Mouse (Mus musculus) adrenal gland, postnatal 36 days (tissue): Measurements from ENCODE around the gene 4930556J24Rik. TPM values are rescaled to one million over a fixed set of nuclear protein-coding genes. Genes with fewer than 3 reads are reported as not detected.
"Not testable (repeated sequence)": the region's sequence is repeated elsewhere in the genome, so short reads cannot be mapped to it uniquely, and the experiment has no call there.

Source experiments
- DNase-seq, 2 experiments: peaks; one replicate each; pipeline ENCODE4 v3.0.0; 2021; ENCODE audit warnings: mixed read lengths in 1 of 2
- total RNA-seq, 2 experiments: library from RNA; stranded (reverse); gene quantifications; 2 replicates each; pipeline ENCODE4 v1.2.3; 2021

4930556J24Rik gene
- total RNA-seq, 2 experiments from 2014 or later, result not detected

DNA sequence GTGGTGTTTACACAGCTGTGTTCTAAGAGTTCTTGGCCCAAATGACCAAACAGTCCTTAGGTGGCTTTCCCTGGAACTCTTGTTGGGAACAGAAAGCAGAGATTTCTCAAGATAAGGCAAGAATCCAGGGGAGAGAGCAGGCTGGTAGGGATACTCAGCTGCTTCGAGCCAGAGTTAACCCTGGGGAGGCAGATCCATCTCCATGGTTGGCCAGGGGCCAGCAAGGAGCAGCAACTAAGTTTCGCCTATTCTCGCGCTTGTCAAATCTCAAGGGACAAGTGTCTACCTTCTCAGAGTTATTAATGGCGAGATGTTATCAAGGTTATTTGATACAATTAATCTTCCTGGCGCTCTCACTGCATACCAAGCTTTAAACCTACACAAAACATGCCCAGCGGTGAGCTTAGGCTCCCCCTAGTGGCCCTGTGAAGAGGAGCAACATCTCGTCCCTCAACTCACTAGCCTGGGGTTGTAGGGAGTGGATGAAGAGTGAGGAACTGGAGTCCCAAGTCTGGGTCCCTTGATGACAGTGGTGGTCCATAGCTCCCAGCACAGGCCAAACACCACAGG lies 55.2 kb downstream of the 4930556J24Rik start:
- DNase-seq, result peak; percentile 59 to 76

DNA sequence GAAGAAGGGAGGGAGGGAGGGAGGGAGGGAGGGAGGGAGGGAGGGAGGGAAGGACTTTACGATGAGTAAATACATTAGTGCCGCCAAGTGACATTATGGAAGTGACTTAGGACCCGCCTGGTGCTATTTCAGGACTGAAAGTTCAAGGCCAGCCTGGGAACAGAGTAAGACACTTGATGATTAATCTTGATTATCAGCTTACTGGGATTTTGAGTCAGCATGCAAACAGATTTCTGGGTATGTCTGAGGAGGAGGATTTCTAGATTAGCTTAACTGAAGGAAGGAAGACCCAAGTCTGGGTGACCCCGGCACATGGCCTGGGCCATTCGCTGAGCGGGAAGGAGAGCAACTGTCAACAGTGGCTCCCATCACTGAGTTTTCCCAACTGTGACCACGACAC lies 56.1 kb downstream of the 4930556J24Rik start:
- DNase-seq, result peak; percentile 69 to 70

DNA sequence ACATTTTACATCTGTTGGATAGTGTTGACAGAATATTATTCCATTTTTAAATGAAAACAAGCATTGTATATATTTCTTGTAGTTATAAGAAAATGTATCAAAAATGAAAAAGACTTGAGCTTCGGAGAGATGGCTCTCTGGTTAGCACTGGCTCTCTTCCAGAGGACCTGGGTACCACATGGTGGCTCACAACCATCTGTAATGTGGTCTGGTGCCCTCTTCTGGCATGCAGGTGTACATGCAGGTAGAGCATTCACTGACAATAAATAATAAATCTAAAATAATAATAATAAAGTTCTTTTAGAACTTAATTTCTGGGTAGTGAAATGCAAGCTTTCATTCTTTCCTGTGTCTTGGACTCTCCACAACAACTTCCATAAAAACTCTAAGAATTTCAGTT lies 57.8 kb downstream of the 4930556J24Rik start:
- DNase-seq, result peak in 1 of 2 experiments; percentile 46

DNA sequence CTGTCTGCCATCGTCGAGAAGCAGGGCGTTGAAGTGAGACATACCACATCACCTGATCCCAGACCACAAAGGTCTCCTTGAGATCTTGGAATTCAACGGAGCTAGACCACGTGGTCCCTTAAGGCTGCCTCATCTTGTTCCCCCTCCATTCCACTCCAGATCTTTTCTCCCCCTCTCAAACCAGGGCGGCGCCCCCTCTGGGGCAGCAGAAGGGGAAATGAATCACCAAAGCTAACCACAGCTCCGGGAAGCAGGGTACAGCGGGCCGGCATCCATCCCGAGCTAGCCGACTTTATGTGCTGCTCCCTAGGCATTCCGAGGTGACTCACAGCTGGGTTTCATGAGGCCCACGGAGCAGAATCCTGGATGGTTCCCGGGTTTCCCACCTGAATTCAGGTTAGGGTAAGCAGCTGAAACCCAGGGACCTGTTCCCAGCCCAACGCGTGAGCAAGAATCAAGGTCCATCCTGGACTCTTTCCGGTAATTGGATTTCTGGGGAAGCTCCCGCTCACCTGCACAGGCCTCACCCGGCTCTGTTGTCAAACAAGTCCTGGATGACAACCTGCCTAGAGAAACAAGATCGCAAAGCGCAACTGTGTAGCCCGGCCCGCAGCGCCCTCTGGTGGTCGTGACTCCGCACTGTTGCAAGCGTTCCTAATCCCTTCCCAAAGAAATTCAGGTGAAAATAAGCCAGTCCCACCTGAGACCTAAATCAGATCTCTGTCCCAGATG lies 62.3 kb downstream of the 4930556J24Rik start, which contains the start of gene Slc35e4:
Slc35e4 (minus strand) TSS at position 556 of the 732 bp plus-strand sequence.
- peak; percentile 87 to 93 for DNase-seq

DNA sequence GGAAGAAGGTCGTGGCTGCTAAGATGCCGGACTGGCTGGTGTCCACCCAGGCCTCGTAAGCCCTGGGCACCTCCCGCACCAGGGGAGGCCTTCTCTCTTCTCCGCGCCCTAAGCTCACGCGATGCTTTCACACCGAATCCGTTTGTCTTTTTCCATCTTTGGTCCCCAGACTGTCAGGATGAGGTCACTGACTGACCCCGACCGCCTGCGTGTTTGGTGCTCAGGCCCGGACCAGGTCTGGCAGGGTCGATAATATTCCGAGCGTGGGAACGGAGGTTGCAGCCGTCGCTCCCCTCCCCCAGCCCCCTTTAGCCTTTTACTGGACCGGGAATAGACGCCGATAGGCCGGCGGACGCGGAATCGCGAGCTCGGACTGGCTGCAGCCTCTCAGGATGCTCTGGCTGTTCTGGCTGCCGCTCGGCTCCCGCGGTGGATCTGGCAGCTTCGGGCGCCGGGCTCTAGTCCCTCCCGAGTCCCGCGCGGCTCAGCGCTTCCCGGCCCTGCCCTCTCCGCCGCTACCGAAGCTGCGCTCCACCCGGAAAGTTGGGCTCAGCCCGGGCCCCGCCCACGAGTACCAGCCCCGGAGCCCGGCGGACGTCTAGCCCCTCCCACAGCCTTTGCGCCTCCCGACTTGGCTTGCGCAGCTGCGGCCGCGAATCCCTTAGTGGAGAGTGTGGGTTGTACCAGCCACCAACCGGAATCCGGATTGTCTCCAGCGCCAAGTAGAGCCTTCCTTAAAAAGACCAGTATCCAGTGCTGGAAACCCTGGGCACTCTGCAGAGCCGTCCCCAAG lies 63.1 kb downstream of the 4930556J24Rik start:
- DNase-seq, result peak; percentile 97 to 99

DNA sequence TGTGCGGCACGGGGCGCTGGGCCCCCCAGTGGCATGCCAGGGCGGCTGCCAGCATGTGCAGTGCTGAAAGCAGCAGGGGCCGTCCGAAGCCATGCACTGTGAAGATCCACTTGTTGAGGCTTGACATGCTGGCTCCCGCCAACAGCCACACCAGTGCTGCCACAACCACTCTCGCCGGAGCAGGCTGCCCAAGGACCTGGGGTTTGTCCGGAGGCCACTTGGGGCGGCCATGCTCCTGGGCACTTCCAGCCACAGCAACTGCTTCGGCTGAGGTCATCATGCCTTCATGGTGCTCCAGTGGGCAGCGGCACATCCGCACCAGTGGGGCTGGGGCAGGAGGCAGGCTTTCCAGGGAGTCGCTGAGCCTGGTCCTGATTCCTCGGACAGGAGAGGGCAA lies 63.7 kb downstream of the 4930556J24Rik start:
- DNase-seq, result peak; percentile 40 to 54

DNA sequence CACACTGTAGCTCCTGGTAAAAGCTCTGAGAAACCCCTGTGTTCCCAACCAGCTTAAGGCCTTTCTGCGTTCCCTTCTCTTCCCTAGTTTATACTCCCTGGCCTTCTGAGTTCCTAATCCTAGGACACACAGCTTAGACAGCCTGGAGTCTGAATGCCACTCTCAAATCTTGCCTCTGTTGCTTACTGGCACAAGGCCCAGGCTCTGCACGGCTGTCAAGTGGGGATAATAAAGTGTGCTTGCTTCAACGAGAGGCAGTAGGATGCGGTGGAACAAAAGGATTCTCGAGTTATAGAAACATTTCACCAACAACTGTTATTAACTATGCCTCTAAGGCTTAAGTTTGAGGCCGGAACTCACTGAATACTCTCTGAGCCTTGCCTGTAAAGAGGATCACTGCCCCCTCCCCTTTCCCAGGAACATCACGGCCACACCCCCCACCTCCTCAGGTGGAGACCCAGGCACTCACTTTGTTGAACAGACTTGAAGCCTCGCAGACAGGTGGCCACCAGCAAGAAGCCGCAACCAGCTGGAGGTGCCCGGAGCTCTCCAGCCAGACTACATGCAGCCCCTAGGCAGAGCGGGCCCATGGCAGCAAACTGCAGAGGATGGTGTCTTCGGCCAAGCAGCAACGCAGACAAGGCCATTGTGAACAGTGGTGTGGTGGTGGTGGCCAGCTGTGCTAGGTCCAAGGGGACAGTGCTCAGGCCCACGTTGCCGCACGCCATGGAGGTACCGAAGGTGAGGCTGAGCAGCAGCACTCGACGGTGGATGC lies 64.3 kb downstream of the 4930556J24Rik start:
- DNase-seq, result peak; percentile 64 to 71

DNA sequence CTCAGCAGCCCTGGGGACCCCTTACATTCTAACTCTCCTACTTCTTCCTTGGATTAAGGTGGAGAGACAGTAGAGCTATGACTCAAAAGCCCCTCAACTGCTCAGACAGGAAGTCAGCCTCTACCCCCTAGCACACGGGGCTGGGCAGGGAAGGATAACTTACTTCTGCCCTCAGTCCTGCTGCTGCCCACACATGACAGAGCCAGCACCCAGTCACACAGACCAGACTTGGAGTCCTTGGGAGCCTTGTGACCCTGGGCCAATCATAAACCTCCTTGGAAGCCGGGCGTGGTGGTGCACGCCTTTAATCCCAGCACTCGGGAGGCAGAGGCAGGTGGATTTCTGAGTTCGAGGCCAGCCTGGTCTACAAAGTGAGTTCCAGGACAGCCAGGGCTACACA lies 65.1 kb downstream of the 4930556J24Rik start:
- DNase-seq, result not testable (repeated sequence)

DNA sequence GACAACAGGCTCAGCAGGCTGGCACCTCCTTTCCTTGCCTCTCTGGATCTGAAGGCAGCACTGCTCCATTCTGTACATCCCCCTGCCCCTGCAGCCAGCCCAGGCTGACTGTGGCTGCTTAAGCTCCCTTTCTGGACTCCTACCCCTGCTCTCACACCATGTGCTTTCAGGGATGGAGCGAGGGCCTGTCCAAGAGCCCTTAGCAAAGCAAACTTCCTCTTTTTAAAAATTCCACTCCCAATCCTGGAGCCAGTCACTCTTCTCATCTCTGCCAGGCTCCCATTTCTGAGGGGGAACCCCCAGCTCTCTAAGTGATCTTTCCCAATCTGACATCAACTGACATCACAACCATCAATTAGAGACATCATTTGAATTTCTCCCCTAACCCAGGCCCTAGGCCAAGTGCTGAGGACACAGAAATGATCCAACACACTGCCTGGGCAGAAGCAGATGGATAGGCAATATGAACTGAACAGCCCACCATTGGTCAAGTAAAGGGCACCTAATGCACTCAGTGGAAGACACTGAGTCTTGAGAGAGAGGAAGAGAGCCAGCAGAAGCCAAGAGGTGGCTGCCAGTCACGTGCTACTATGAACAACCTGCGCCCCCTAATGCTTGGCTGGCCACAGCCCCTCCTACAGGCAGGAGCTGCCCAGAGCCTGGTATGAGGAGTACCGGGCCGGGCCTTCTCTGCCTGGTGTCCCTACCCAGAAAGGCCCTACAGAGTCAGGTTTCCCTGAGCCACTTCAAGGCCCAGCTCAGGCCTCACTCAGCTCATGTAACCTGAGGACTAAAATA lies 65.9 kb downstream of the 4930556J24Rik start:
- no peak for DNase-seq

DNA sequence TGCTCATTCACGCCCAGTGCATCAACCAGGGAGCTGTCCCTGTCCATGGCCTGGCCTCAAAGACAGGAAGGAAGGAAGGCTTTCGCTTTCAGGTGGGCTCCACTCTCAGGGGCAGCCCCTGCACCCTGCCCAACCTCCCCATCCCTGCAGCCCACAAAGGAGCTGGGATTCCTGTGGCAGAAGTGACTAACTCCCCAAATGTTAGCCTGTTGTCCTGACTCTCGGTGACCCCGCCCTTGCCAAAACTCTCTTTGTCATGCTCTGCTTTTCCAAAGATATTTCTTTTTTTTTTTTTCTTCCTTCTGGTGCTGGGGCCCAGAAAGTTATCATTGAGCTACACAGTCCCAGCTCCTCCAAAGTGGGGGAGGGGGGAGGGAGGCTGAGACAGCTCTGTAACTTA lies 67.3 kb downstream of the 4930556J24Rik start:
- DNase-seq, result no peak

DNA sequence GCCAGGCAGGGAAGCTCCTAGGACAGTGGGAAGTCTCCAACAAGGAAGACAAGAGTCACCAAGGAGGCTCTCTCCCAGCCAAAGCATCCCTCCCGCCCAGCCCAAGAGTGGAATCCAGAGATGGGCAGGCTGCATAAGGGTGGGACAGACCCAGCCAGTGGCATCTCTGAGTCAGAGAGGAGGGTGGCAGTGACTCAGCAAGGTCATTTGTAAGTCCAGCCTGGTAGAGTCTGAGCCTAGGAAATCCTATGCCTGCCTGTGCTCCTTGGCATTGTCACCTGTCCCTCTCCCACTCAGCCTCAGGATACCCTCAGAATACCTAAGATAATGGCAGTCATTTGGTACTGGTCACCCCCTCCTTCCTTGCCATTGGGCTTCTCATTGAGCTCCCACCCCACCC lies 71.1 kb downstream of the 4930556J24Rik start:
- peak; percentile 68 to 69 for DNase-seq

DNA sequence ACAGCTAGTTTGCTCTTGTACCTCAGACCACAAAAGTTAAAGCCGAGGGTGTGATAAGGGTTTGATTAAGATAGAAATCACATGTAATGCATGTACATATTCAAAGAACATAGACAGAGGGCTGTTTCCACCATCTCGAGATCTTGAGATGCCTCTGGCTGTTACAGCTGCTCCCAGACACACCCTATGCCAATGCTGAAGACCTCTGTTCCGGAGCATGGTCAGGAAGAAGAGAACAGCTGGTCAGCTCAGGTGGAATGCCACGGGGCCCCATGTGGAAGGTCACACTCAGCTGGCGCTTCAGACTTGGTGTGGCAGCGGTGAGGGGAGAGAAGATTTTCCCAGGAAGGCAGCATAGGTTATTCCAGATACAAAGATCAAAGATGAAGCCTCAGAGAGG lies 71.9 kb downstream of the 4930556J24Rik start:
- DNase-seq, result no peak

DNA sequence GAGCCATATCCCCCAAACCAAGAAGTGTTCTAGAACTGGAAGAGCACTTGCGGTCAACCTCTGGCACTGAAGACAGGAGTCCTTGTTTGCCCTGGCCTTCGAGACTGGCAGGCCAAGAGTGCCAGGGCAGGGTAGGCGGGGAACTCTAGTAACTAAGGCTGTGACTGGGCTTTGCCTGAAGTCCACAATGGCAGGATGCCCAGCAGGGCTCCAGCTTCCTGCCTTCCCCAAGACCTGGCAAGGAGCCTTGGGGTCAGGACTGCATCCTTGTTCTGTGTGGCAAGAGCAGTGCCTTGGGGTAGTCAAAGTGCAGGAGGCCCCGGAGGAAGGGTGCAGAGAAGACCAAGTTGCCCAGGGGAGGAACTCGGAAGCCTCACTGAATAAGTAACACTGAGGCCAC lies 73.5 kb downstream of the 4930556J24Rik start:
- peak; percentile 81 to 87 for DNase-seq

DNA sequence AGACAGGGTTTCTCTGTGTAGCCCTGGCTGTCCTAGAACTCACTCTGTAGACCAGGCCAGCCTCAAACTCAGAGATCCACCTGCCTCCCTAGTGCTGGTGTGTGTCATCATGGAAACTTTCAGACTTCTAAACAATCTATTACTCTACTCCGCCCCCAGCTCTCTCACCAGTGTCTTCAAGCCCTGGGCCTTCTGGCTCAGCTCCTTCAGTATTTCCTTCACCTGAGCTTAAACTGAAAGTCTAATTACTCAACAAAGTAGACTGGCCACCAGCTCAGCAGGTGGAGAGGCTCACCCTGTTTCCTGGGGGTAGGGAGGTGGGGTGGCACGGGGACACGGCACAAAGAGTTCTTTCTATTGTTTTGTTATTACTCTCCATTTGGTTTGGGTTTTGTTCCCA lies 74.1 kb downstream of the 4930556J24Rik start:
- no peak for DNase-seq

DNA sequence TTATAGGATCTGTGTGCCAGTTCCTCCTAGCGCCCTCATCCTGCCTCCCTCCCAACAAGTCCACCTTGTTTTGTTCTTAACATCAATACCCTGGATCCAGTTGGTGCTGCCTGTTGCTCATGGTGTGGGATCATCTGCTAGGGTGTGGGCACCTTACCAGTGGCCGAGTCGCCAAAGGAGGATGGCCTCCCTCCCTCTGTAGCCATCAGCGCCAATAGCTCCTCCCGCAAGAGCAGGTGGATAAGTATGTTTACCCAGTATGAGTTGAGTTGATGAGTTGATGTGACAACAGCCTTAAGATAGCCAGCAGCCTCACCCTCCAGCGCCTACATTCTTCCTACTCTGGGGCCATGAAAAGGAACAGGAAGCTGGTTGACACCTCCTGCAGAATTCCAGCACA lies 76.3 kb downstream of the 4930556J24Rik start:
- no peak for DNase-seq

DNA sequence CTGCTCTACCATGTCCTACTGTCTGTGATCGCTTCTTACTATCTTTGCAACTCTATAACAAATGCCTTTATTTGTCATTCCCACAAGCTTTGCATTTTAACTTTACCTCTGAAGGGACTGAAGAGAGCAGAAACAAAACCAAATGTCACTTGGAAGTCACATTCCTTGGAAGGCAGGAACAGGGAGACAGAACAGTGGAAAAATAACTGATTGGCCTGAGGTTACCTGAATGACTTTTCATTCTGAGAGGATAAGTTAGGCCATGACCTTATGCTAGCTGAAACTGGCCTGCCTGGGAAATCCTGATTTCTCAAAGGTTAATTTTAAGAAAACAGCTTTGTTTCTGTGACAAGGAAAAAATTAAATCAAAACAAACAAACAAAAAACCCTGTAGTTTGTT lies 80.6 kb downstream of the 4930556J24Rik start:
- DNase-seq, result no peak

DNA sequence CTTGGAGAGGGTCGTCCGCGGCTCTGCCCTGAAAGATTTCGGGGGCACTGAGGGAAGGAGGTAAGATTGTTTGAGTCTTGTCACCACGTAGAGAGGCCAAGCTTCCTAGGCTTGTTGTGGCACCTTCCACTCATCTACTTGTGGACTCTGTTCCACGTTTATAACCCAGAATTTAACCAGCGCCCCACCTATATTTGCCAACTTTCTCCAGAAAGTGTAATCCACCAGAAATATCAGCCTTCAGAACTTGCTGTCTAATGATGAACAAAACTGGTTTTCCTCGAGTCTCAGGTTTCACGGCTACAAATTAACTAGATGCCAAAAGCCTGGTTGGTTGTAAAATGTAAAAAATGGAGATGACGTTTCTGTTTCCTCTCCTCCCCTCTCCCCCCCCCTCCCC lies 81.1 kb downstream of the 4930556J24Rik start:
- DNase-seq, result no peak

DNA sequence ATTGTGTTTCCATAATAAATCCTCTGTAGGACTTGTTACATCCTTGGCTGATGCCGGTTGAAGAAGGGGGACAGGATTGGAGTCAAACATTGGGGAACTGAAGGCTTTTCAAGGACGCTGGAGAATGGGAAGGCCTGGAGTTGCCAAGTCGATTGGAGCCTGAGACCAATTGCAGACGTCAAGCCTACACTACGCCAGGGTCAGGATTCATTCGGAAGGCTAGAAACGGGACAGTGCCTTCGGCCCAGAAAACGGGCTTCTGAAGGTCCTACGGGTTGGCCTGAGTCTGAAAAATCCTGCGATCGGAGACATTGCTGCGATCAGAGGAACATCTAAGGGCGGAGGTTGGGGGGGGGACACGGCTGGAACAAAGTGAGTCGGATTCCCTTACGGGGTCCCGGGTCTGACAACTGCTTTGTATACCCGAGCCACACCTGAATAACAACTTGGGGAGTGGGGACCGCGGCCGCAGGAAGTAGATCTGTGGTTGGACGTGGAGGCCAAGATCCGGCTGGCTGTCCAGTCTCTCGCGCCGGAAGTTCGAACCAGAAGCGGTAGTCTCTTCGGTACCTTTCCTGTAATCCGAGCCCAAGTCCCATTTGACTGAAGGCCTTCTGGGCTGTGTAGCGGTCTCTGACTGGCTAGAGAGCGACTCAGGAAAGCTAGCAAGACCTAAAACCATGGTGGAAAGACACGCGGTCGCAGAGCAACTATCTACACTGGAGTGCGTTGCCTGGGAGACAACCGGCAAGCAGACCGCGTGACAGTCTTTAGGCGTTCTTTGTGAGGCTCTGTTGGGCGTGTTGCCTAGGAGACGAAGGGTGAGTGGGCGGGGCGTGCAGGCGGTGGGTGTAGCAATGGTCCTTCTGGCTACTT lies 81.9 kb downstream of the 4930556J24Rik start, which contains the start of the genes 4921536K21Rik and Dusp18:
4921536K21Rik (minus strand) TSS at position 693 of the 876 bp plus-strand sequence.
Dusp18 (plus strand) TSS at position 835 of the 876 bp plus-strand sequence.
- peak; percentile 95 for DNase-seq

DNA sequence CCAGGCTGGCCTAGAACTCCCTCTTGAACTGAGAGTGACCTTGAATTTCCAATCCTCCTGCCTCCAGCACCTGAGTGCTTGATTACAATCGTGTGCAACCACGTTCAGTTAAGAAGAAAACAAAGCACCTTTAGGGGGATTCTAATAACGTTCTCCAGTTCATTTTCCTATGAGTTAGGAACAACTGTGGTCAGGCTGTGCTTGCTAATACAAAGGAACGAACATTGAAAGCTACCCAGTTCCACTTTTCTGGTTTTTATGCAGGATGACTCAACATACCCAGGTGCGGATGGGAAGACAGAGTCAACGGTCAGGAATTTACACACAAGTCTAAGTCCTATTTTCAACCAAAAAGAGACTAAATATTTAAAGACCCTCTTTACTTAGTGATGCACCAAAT lies 82.6 kb downstream of the 4930556J24Rik start:
- DNase-seq, result no peak
